Mouse (Mus musculus) spleen, postnatal 10 days (tissue): ENCODE data around the gene Hmgn2.

Experiments used
- DNase-seq, 2 experiments: peaks; one replicate each; pipeline ENCODE4 v3.0.0; 2021 to 2022; ENCODE audit warnings: low spot score in 2 of 2

Hmgn2 gene

DNA sequence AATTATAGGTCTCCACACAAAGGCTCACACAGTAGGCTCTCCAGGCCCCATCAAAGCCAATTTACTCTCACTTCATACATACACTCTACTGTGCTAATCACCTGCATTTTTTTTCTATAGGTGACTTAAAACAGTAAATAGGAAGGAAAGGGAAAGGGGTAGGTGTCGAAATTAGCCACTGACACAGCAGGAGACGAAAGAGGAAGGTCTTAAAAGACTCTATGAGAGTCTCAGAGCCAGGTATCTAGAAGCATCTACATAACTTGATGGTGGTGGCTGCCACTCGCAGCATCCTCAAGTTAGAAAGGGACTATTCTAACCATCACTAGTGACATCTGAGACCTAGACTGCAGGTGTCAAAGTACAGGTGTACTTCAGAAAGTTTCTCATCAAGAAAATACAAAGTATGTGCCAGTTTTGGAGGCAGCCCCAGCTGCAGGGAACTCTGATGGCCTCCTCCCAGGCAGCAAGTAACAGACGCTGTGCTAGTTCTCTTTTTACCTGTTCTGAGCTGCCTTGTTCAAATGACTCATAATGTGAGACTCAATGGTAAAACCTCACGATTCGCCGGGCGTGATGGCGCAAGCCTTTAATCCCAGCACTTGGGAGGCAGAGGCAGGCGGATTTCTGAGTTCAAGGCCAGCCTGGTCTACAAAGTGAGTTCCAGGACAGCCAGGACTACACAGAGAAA, 9.7 kb upstream of the Hmgn2 start:
- no peak for DNase-seq

DNA sequence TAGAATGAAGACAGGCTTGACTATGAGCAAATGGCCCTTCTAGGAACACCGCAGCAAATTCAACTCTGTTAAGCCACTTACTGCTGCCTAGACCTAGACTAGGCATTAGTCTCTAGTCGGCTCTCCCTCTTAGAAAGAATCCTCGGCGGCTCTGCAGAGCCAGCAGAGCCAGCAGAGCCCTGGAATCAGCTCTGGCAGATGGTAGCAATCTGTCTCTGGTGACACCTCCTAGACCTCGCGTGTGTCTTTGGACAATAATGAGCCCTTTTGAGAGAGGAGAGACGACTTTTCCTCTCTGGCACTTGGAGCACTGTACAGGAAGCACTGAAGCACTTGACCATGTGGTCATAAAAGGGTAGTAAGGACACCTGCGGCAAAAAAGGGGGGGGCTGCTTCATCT, 3.3 kb upstream of the Hmgn2 start:
- DNase-seq: no peak

DNA sequence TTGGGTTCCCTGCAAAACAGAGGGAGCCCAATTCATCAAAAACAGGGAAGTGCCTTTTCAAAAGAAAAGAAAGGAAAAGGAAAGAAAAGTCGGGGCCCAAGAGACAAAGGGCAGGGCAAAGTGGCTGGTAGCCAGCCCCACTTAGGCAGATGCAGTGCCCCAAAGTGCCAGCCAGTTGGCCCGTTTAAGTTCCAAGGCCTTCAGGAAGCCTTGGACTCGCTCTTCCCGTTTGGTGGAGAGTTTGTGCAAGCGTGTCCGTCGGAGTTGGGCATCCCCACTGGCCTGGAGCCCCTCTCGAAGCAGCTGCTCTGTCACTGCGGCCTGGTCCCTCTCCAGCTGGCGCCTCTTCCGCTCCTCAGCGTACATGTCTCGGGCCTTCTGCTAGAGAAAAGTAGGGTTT, 2.4 kb upstream of the Hmgn2 start:
- no peak for DNase-seq

DNA sequence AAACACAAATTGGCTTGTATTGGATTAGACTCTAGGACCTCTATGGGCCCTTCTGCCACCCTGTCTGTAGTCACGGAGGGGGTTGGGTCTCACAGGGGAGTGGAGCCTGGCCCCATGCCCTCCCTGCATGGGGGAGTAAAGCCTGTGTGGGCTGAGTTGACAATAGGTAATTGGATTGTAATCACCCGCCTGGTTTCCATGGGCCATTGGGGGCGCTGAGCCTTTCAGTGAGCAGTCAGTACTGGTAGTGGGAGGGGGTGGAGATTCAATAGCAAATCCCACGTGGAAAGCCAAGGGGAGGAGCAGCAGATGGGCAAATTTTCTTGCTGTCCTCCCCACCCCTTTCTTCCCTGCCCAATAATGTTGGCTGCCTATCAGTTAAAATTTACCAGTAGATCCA, 1.7 kb upstream of the Hmgn2 start:
- no peak for DNase-seq

DNA sequence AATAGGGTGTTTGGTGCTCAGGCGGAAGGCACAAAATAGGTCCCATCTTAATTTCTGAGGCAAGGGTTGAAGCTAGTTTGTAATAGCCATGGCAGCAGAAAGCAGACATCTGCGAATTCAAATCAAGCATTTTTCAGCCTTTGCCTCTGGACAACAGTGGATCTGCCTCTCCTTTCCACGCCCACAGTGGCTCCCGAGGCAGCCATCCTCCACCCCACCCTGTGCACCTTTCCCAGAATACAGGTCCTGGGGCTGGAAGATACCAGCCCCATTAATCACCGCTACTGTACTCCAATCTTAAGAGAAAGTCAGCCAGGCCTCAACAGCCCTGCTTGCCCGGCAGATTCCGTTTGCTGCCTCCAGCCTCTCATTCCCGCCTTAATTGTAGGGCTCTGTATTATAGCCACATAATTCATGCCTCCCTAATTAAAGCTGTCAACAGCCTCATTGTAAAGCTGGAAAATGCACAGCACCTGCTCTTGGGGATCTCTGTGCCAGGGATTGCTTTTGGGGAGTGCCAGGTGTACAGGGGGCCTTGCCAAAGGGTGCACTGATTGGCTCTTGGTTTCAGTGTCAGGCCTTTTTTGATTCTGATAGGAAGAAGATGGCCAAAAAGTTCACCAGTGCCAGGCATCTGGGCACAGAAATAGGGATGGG, 792 bp upstream of the Hmgn2 start:
- DNase-seq: no peak

DNA sequence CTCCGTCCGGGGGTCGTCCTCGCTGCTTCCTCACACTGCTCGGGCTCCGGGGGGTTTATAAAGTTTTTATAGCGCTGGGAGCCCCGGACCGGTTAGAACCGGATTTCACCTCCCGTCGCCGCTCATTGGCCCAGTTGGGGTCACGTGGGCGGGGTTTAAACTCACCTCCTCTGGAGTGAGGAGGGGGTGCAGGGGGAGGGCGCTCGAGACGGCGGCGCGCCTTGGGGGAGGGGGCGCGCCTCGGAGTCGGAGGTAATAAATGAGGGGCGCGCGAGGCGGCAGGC, 642 bp downstream of the Hmgn2 start:
- peak in 1 of 2 experiments; percentile 94 for DNase-seq

DNA sequence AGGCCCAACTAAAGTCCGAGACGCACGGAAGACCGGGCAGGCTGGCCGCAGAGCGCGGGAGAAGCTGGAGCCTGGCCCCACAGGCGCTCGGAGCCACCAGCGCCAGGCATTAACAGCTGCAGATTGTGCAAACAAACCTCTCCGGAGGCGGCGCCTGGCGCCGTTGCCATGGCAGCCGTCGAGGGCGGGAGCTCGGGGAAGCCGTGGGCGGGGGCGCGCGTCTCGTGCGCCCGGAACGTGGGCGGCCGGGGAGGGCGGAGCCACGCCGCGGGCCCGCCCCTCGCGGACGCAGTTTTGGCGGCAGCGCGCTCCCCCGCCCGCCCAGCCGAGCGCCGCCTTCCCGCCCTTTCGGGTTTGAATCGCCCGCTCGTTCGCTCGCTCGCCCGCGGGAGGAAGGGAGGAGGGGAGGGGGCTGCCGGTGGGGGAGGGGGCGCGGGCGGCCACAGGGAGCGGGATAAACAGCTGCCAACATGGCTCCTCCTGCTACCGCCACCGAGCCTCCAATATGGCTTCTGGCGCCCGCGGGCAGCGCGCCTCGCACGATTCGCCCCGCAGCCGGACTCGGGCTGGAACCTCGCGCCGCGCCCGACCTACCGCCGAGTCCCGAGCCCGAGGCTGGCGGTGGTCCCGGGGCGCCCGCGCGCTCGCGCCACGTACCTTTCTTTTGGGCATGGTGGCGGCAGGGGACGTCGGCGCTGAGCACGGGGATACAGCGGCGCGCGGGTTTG, 1.1 kb downstream of the Hmgn2 start:
- peak; percentile 98 to 99 for DNase-seq

DNA sequence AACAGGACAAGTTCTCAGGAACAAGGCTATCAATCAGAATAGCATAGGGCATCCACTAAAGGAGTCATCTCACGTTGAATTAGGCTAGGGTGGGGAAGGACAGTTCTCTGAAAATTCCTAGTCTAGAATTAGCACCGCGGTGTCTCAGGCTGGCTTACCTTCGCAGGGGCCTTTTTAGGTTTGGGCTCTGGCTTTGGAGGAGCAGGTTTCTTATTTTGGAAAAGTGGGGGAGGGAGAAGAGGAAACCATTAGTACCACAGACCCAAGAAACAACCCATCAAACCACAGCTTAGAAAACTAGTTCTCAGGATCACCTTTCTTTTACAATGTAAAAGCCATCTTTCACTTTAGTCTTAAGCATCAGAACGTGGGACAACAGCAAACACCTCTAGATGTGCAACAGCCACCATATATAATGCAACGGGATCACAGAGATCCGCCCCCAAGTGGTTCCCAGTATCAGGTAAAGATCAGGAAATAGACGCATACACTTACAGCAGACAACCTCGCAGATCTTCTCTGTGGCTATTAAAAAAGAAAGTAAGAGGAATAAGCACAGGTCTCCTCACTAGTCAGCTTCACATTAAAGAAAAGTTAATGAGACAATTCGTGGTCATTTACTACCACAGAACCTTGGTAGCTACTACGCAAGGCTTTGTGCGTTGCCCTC, 2.0 kb downstream of the Hmgn2 start:
- no peak for DNase-seq

DNA sequence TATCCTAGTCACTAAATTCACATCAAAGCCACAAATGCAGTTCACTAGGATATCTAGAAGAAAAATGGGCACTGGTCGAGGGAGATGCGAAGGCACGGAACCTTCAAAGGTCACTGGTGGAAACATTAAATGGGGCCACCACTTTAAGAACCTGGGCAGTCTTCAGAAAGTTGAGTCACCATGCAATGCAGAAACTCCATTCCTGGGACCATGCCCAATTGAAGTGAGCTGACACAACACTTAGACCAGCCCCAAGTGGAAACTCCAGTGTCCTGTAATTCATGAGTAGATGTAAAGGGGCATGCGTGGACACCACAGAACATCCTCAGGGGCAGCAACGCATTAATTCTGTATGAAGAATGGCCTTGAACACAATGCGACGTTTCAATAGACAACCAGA, 5.9 kb downstream of the Hmgn2 start:
- DNase-seq: no peak

DNA sequence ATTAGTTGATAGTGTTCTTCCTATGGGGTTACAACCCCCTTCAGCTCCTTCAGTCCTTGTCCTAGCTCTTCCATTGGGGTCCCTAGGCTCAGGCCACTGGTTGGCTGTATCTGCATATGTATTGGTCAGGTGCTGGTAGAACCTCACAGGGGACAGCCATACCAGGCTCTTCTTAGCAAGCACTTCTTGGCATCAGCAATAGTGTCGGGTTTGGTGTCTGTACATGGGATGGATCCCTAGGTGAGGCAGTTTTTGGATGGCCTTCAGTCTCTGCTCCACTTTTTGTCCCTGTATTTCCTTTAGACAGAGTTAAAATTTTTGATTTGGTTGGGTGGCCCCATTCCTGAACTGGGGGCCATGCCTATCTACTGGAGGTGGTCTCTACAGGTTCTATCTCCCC, 9.6 kb downstream of the Hmgn2 start:
- no peak for DNase-seq

DNA sequence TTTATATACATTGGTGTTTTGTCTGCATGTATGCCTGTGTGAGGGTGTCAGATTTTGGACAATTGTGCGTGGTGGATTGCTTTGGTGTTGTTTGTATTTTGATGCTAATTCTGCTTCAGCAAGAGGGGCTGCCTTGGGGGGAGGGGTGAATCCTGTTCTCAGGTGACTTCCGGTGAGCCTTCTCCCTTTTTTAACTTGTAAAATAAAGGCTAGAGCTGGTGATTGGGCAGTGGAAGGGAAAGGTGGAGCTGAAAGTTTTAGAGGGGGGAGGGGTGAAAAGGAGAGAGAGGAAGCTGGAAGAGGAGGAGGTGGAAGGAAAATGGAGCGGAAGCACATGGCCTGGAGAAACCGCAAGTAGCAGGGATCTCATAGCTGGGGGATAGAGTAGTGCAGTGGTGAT, 12.1 kb downstream of the Hmgn2 start:
- no peak for DNase-seq

DNA sequence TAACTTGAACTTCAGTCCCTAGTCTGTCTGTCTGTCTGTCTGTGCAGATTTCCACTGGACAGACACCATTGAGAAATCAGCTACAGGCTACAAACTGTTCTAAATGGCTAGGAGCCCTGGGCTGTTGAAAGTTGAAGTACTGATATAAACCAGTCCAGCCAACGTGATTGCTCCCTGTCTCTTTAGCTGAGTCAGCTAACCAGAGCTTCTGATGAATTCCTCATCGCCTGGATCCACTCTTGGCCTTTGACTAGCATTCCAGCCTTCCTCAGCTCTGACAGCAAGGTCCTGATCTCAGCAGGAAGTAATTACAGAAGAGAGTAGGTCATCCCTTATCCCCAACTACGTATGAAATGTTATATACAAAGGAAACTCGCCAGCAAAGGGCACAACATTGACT, 21.7 kb downstream of the Hmgn2 start:
- DNase-seq: no peak

DNA sequence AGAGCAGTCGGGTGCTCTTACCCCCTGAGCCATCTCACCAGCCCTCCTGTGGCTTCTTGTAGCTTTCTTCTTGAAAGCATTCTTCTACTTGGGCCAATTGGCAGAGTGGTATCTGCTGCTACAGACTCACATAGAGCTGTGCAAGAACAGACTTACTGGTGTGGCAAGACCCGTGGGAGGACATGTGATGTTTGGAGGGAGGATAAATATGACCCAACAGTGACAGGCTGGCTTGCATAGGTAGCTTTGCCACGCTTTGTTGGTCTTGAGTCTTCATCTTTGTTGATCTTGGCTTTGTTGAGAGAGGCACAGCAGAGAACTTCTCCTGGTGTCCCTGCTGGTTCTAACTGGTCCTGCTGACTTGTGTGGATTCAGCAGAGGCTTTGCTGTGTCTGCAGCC, 24.7 kb downstream of the Hmgn2 start:
- DNase-seq: no peak

DNA sequence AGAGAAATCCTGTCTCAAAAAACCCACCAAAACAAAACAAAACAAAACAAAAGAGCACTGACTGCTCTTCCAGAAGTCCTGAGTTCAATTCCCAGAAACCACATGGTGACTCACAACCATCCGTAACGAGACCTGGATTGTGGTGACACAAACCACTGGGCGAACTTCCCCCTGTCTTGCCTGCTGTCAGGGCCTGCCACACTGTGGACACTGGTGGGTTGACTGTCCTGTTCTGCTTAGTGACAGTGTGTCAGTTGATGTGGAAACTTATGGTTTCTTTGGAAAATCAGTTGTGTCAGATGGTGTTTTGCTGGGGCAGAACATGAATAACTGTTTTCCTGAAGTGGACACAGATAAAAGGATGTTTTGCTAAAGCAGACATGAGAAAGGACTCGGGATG, 25.8 kb downstream of the Hmgn2 start:
- no peak for DNase-seq

DNA sequence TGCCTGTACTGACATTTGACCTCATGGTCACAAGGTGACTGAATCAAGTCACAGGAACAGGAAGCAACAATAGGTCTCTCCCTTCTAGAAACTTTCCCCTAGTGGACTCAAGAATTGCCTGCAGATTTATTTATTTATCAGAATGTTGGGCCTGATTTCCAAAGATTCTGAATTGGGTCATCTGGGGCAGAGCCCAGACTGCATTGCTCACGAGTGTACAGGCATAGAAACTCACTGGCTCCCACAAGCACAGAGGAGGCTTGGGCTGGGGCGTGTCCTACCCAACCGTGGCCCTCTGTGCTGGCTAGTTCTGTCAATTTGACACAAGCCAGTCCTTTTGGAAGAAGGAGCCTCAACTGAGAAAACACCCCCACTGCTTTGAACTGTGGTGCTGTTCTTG, 26.9 kb downstream of the Hmgn2 start:
- DNase-seq: no peak

DNA sequence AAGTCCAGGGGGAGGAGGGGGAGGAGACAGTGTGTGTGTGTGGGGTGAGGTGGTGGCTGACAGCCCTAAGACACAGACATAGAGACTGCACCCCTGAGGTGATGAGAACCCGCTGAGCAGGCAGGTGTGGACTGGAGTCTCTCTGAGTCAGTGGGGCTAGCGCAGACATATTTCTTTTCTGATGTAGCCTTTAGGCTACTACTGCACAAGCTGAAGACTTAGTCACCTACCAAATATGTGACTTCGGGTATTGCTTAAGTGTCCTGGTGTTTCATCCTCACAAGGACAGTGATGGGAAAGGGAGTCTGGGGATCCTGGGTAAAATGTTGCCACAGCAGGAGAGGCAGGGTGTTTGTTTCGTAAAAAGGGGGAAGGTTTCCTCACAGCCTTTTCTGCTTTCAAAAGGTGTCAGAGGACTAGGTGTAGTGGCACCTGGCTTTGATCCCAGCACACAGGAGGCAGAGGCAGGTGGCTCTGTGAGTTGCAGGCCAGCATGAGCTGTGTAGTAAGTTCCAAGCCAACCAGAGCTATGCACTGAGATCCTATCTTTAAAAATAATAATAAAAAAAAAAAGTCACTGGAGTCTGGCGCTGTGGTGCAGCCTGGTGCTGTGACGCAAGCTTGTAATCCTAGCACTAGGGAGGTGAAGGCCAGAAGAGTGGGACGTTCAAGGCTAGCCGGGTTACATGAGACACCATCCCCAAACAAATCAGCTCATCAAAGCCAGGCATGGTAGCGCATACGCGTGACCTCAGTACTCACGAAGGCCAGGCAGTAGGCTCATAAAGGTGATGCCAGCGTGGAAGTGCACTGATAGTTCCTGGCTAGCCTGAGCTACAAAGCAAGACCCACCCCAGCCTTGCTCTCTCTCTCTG, 27.8 kb downstream of the Hmgn2 start:
- DNase-seq: no peak

DNA sequence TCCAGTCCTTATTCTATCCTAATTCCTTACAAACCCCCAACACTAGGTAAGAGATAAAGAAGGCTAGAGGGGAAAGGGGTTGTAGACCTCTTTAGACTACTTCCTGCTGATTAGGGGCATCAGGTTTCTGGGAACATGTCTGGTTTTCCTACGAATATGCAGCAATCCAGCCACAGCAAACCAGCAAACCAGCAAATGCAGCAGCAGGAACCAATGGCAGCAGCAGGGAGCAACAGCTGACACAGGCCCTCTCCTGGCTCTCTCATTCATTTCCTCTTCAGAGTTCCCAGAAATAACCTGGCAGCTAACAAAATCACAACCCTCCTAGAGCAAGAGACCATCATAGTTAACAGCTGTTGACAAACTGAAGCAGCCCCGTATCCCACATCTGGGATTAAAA, 30.4 kb downstream of the Hmgn2 start:
- DNase-seq: no peak

DNA sequence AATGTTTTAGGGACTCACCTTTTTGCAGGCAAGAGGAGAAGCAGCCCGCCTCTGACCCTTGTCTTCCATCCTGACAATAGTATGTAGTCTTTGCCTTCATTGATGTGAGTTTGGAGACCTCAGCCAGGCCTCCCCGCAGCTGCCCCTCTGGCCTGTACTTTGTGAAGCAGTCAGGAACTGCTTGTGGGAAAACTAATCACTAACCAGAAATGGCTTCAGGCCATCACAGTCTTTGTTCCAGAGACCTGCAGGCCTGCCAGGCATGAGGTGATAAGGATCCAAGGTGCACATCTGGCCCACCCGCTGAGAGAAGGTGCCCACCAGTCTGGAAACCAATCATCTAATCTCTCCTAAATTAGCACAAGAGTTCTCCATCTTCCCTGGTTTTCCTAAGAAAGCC, 36.7 kb downstream of the Hmgn2 start:
- no peak for DNase-seq

DNA sequence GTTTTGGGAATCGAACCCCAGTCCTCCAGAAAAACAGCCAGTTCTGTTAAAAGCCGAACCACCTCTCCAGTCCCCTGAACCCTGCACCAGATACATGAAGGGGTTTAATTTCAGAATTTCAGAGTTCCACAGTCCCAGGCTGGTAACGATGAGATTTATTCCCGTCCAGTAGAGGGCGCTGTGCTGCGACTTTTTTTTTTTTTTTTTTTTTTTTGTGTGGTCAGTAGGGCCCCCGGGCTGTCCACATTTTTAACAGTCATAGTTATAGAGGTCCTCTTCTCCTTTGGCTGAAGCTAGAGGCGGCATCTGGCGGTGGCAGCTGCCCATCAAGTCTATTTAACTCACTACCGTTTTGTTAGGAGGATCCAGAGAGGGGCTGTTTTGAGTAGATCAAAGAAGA, 37.1 kb downstream of the Hmgn2 start:
- peak in 1 of 2 experiments; percentile 40 for DNase-seq

DNA sequence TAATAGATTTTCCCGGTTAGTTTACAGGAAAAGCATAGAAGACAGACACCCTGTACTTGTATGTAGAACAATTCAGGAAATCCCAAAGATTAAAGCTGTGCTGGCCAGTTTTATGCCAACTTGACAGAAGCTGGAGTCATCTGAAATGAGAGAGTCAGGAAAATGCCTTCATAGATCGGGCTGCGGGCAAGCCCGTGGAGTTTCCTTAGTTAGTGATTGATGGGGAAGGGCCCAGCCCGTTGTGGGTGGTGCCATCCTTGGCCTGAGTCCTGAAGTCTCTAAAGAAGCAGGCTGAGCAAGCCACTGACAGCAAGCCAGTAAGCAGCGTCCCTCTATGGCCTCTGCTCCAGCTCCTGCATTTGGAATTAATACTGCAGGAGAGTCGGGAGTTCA, 39.2 kb downstream of the Hmgn2 start:
- DNase-seq: no peak

DNA sequence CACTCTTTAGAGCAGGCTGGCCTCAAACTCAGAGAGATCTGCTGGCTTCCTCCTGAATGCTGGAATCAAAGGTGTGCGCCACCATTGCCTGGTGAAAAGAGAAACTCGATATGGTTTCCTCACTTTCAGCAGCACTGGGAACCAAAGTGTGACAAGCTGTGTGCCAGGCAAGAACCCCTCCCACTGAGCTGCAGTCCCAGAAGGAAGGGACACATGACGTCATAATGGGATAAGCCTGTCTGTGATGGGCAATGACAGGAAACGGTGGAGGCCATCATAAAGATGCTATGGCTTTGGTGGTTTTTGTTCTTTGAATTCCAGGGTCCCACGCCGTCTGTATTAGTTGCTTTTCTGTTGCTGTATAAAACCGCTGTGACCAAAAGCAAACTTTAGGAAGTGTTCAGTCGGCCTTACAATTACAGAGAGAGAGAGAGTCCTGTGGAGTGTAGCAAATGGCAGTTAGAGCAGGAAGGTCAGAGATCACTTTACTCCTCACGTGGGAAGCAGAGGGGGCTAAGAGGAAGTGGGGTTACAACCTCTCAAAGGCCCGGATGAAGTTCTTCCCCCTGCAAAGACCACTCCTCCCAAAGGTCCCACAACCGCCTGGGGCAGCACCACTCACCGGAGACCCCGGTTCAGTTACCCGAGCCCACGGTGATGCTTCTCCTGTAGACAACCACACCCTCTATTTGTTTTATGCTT, 39.7 kb downstream of the Hmgn2 start:
- no peak for DNase-seq
